Mouse (Mus musculus) hindbrain, postnatal 0 days (tissue): Measurements from ENCODE around the gene Rd3l. TPM values are rescaled to one million over a fixed set of nuclear protein-coding genes. Genes with fewer than 3 reads are reported as not detected.

Experiments
- ATAC-seq: fragments of 200-750 bp; cut with Nextera tagmentation; 2 replicates; pipeline ENCODE4 v1.8.0; 2017; ENCODE audit warnings: mild to moderate bottlenecking, moderate TSS enrichment, moderate library complexity
- DNase-seq: peaks from one replicate; pipeline ENCODE4 v3.0.0-alpha.2; 2015; ENCODE audit warnings: low spot score
- H3K27ac ChIP-seq: fragments of 300-500 bp; sonication (generic); 2 replicates; pipeline ENCODE4 v1.5.1; 2014; ENCODE audit warnings: mild to moderate bottlenecking
- H3K27me3 ChIP-seq: fragments of 300-500 bp; sonication (generic); 2 replicates; pipeline ENCODE4 v1.6.1; 2014; ENCODE audit warnings: low read length, mixed read lengths; ENCODE audit not compliant: insufficient read depth
- H3K36me3 ChIP-seq: fragments of 300-500 bp; sonication (generic); 2 replicates; pipeline ENCODE4 v1.6.1; 2014; ENCODE audit warnings: low read length, mixed read lengths; ENCODE audit not compliant: insufficient read depth
- H3K4me1 ChIP-seq: fragments of 300-500 bp; sonication (generic); 2 replicates; pipeline ENCODE4 v1.6.1; 2014; ENCODE audit warnings: antibody characterized with exemption, low read length, mixed read lengths; ENCODE audit not compliant: insufficient read depth
- H3K4me2 ChIP-seq: fragments of 300-500 bp; sonication (generic); 2 replicates; pipeline ENCODE4 v1.6.1; 2014; ENCODE audit warnings: low read depth, mild to moderate bottlenecking, low read length, moderate library complexity, mixed read lengths
- H3K4me3 ChIP-seq: fragments of 300-500 bp; sonication (generic); 2 replicates; pipeline ENCODE4 v1.5.1; 2014; ENCODE audit warnings: low read length
- H3K9ac ChIP-seq: fragments of 300-500 bp; sonication (generic); replicated peaks from 2 replicates; pipeline ENCODE4 v1.6.1; 2014; ENCODE audit warnings: mild to moderate bottlenecking, low read length, moderate library complexity, mixed read lengths
- H3K9me3 ChIP-seq: fragments of 300-500 bp; sonication (generic); 2 replicates; pipeline ENCODE4 v1.6.1; 2016; ENCODE audit warnings: low read length, mixed read lengths
- CTCF ChIP-seq: IDR thresholded peaks from 2 replicates; pipeline ENCODE4 v1.5.1; 2016; ENCODE audit warnings: antibody characterized with exemption, control low read depth, low read depth
- WGBS: fragments of 180-500 bp; shearing (Covaris S2); extraction: QIAGEN DNeasy Blood & Tissue Kit; methylation state at CpG from one replicate; pipeline ENCODE4 v1.1.7; 2014; 5-methylcytosine and 5-hydroxymethylcytosine counted together
- polyA plus RNA-seq: library from polyadenylated mRNA; unstranded; fragments of >200 nt; fragmentation: Nextera tagmentation; extraction: Ambion mirVana; gene quantifications from 2 replicates; pipeline ENCODE4 v1.2.1, GENCODE M21; 2015
- total RNA-seq: library from RNA; depleted of rRNA; stranded (reverse); fragments of >200 nt; gene quantifications from 2 replicates; pipeline ENCODE4 v1.2.3, GENCODE M21; 2014

Rd3l gene
- total and polyA plus RNA-seq, 2 experiments from 2014 or later, result 0.73 TPM; not detected in 1

- 38% methylated on average over 9 of the region's 9 CpGs for WGBS
- H3K9ac ChIP-seq, result no peak overlapping the region
Measured at GRCm38 (mm10) chr12:111986756-111987155, 5.6 kb upstream of the Rd3l start.

GRCm38 (mm10) chr12:111983165-111983564 lies 2.0 kb upstream of the Rd3l start:
- no peak for TF ChIP-seq CTCF
- Histone ChIP-seq H3K4me3 (no peak overlapping the region), H3K36me3 (no peaks in the 10 kb centered on the region), H3K9me3 (no peaks in the 10 kb centered on the region), H3K4me2 (no peak overlapping the region), H3K27ac (no peak overlapping the region), H3K9ac (no peak overlapping the region), H3K27me3 (no peaks in the 10 kb centered on the region), H3K4me1 (no peaks in the 10 kb centered on the region)
- DNase-seq (no peak), ATAC-seq (no peak)
- 82% methylated on average over 2 of the region's 2 CpGs for WGBS

More at GRCm38 (mm10) chr12:111986756-111987155, 5.6 kb upstream of the Rd3l start:
- no peaks in the 10 kb centered on the region for H3K9me3 ChIP-seq
- H3K27me3 ChIP-seq, result no peaks in the 10 kb centered on the region
- no peaks in the 10 kb centered on the region for H3K4me1 ChIP-seq
- DNase-seq, result no peak
- H3K36me3 ChIP-seq, result no peaks in the 10 kb centered on the region
- H3K4me3 ChIP-seq, result no peak overlapping the region
- H3K4me2 ChIP-seq, result no peak overlapping the region
- no peak overlapping the region for H3K27ac ChIP-seq
- no peak for TF ChIP-seq CTCF
- no peak for ATAC-seq

- WGBS, result 72% methylated on average over 8 of the region's 8 CpGs
- Histone ChIP-seq H3K4me1 (0 out of 2 replicates have a peak, but pooled peaks cover 2% of the 10 kb centered on the region), H3K36me3 (no peaks in the 10 kb centered on the region), H3K9ac (no peak overlapping the region), H3K4me3 (no peak overlapping the region), H3K27ac (no peak overlapping the region), H3K9me3 (no peaks in the 10 kb centered on the region), H3K4me2 (no peak overlapping the region), H3K27me3 (no peaks in the 10 kb centered on the region)
- DNase-seq (no peak), ATAC-seq (no peak)
- TF ChIP-seq CTCF, result no peak
Measured at GRCm38 (mm10) chr12:111981831-111982230, 714 bp upstream of the Rd3l start.

GRCm38 (mm10) chr12:111978274-111978673 lies 2.8 kb downstream of the Rd3l start:
- Histone ChIP-seq H3K9ac (no peak overlapping the region), H3K4me3 (no peak overlapping the region), H3K4me2 (no peak overlapping the region), H3K9me3 (no peaks in the 10 kb centered on the region), H3K27ac (no peak overlapping the region), H3K36me3 (no peaks in the 10 kb centered on the region), H3K27me3 (no peaks in the 10 kb centered on the region), H3K4me1 (0 out of 2 replicates have a peak, but pooled peaks cover 5% of the 10 kb centered on the region)
- no peak for TF ChIP-seq CTCF
- no peak for ATAC-seq
- 73% methylated on average over 6 of the region's 6 CpGs for WGBS
- DNase-seq, result no peak

GRCm38 (mm10) chr12:111977138-111977537 lies 4.0 kb downstream of the Rd3l start:
- Histone ChIP-seq H3K9me3 (no peaks in the 10 kb centered on the region), H3K4me1 (0 out of 2 replicates have a peak, but pooled peaks cover 5% of the 10 kb centered on the region), H3K36me3 (no peaks in the 10 kb centered on the region), H3K27me3 (no peaks in the 10 kb centered on the region), H3K4me3 (no peak overlapping the region), H3K4me2 (no peak overlapping the region), H3K27ac (peak overlapping the region; percentile 26; the same call in 1 of the 2 replicates), H3K9ac (no peak overlapping the region)
- DNase-seq (peak; percentile 66), ATAC-seq (no peak)
- no peak for TF ChIP-seq CTCF
- 43% methylated on average over 6 of the region's 6 CpGs for whole genome bisulfite sequencing

- Histone ChIP-seq H3K36me3 (no peaks in the 10 kb centered on the region), H3K9me3 (no peaks in the 10 kb centered on the region), H3K27me3 (no peaks in the 10 kb centered on the region), H3K9ac (no peak overlapping the region), H3K4me2 (no peak overlapping the region), H3K4me3 (no peak overlapping the region), H3K4me1 (0 out of 2 replicates have a peak, but pooled peaks cover 5% of the 10 kb centered on the region), H3K27ac (no peak overlapping the region)
- DNase-seq (no peak), ATAC-seq (no peak)
- no peak for TF ChIP-seq CTCF
- 81% methylated on average over 6 of the region's 6 CpGs for WGBS
Measured at GRCm38 (mm10) chr12:111974578-111974977, 6.5 kb downstream of the Rd3l start.

GRCm38 (mm10) chr12:111972504-111972903 lies 8.6 kb downstream of the Rd3l start:
- WGBS, result 92% methylated on average over 10 of the region's 10 CpGs
- Histone ChIP-seq H3K36me3 (no peaks in the 10 kb centered on the region), H3K27ac (no peak overlapping the region), H3K4me3 (no peak overlapping the region), H3K9ac (no peak overlapping the region), H3K4me1 (0 out of 2 replicates have a peak, but pooled peaks cover 5% of the 10 kb centered on the region), H3K27me3 (no peaks in the 10 kb centered on the region), H3K9me3 (no peaks in the 10 kb centered on the region), H3K4me2 (no peak overlapping the region)
- no peak for TF ChIP-seq CTCF
- ATAC-seq (no peak), DNase-seq (no peak)
